In genomic region chr8:83995973-83996372, GRCm38 (mm10) we compare ENCODE assay signal across 8 mouse cellular contexts. TPM values are rescaled to one million over a fixed set of nuclear protein-coding genes. Genes with fewer than 3 reads are reported as not detected.
DNase-seq lines count a peak whose midpoint lies in the region; ATAC-seq and TF ChIP-seq lines count a peak whose summit lies in the region.

No protein-coding gene starts in this region.

- H3K9me3 ChIP-seq in embryonic facial prominence, embryonic 13.5 days, result no peaks in the 10 kb centered on the region
- no peaks in the 10 kb centered on the region for H3K9me3 ChIP-seq in hindbrain, embryonic 13.5 days
- no peaks in the 10 kb centered on the region for H3K9me3 ChIP-seq in midbrain, embryonic 14.5 days (ENCODE audit: control insufficient read depth, low read length)

- H3K36me3 ChIP-seq in embryonic facial prominence, embryonic 13.5 days, result peaks cover 44% of the 10 kb centered on the region
- H3K36me3 ChIP-seq in hindbrain, embryonic 13.5 days, result peaks cover 44% of the 10 kb centered on the region
- peaks cover 43% of the 10 kb centered on the region for H3K36me3 ChIP-seq in midbrain, embryonic 14.5 days (ENCODE audit: control insufficient read depth, insufficient read depth, low read length)

- H3K9ac ChIP-seq in embryonic facial prominence, embryonic 13.5 days, result peak overlapping the region; percentile 89
- H3K9ac ChIP-seq in hindbrain, embryonic 13.5 days, result peak overlapping the region; percentile 90; the same call in 1 of the 2 replicates
- H3K9ac ChIP-seq in midbrain, embryonic 14.5 days (replicated peaks; ENCODE audit: low read length), result 0 out of 2 replicates have a peak overlapping the region, but pooled peaks have one; percentile 67

- H3K4me2 ChIP-seq in embryonic facial prominence, embryonic 13.5 days, result peak overlapping the region; percentile 86
- peak overlapping the region; percentile 76 for H3K4me2 ChIP-seq in hindbrain, embryonic 13.5 days
- peak overlapping the region; percentile 77 for H3K4me2 ChIP-seq in midbrain, embryonic 14.5 days (ENCODE audit: low read length)

- 14% methylated on average over 12 of the region's 12 CpGs for WGBS in embryonic facial prominence, embryonic 13.5 days
- 17% methylated on average over 12 of the region's 12 CpGs for WGBS in hindbrain, embryonic 13.5 days
- 9% methylated on average over 12 of the region's 12 CpGs for WGBS in midbrain, embryonic 14.5 days

- H3K27ac ChIP-seq in layer of hippocampus, adult 2 months, result peak overlapping the region; percentile 93
- peak overlapping the region; percentile 99 for H3K27ac ChIP-seq in embryonic facial prominence, embryonic 13.5 days
- H3K27ac ChIP-seq in hindbrain, embryonic 13.5 days, result peak overlapping the region; percentile 97; the same call in 1 of the 2 replicates
- H3K27ac ChIP-seq in midbrain, embryonic 14.5 days (replicated peaks; ENCODE audit: low read depth, low read length), result no peak overlapping the region

- H3K4me3 ChIP-seq in layer of hippocampus, adult 2 months, result peak overlapping the region; percentile 66
- peak overlapping the region; percentile 82 for H3K4me3 ChIP-seq in embryonic facial prominence, embryonic 13.5 days
- H3K4me3 ChIP-seq in hindbrain, embryonic 13.5 days, result peak overlapping the region; percentile 76; the same call in 1 of the 2 replicates
- H3K4me3 ChIP-seq in midbrain, embryonic 14.5 days (replicated peaks; ENCODE audit: low read depth, low read length), result peak overlapping the region; percentile 69; the same call in 1 of the 2 replicates

- H3K27me3 ChIP-seq in embryonic facial prominence, embryonic 13.5 days, result no peaks in the 10 kb centered on the region
- H3K27me3 ChIP-seq in hindbrain, embryonic 13.5 days, result peaks cover 16% of the 10 kb centered on the region
- H3K27me3 ChIP-seq in midbrain, embryonic 14.5 days (ENCODE audit: control insufficient read depth, insufficient read depth, low read length), result peaks cover 7% of the 10 kb centered on the region; the same call in 1 of the 2 replicates

- no peak for TF ChIP-seq CTCF in layer of hippocampus, adult 2 months (conservative IDR thresholded peaks at IDR 0.05)

- peaks cover 26% of the 10 kb centered on the region for H3K4me1 ChIP-seq in embryonic facial prominence, embryonic 13.5 days
- H3K4me1 ChIP-seq in hindbrain, embryonic 13.5 days (replicated peaks), result peaks cover 27% of the 10 kb centered on the region
- peaks cover 13% of the 10 kb centered on the region for H3K4me1 ChIP-seq in midbrain, embryonic 14.5 days (ENCODE audit: control insufficient read depth, insufficient read depth, low read length)

- ATAC-seq in embryonic facial prominence, embryonic 13.5 days (ENCODE audit: insufficient number of reproducible peaks, insufficient read depth, low FRiP score, low TSS enrichment, low read depth), result no peak
- ATAC-seq in hindbrain, embryonic 13.5 days (ENCODE audit: low FRiP score), result peak; percentile 25
- ATAC-seq in midbrain, embryonic 14.5 days (ENCODE audit: low FRiP score, low TSS enrichment), result no peak

- DNase-seq in layer of hippocampus, adult 2 months (ENCODE audit: low spot score in 2 of 2), result no peak
- no peak for DNase-seq in layer of hippocampus, postnatal 10 days (ENCODE audit: low spot score in 2 of 2)
- no peak for DNase-seq in midbrain, embryonic 14.5 days
- no peak for DNase-seq in thymus, postnatal 36 days
- no peak for DNase-seq in left cerebral cortex, adult 11 months (ENCODE audit: low spot score)
- no peak for DNase-seq in MN1 (ENCODE audit: low spot score)

RNA-seq across cellular contexts. Expression of gene Samd1, which starts 1.5 kb away (rescaled TPM):
- total RNA-seq in layer of hippocampus, adult 2 months (2021), result 10 to 100 TPM; 40.7 to 41.2 TPM
- total RNA-seq in layer of hippocampus, postnatal 10 days (2021), result 10 to 100 TPM; 54.1 to 56.4 TPM
- 14.5 and 15.8 TPM in 2 replicates for polyA plus RNA-seq in embryonic facial prominence, embryonic 13.5 days (2015; fragmentation: Nextera tagmentation; extraction: Ambion mirVana)
- 8.2 and 9.3 TPM in 2 replicates for polyA plus RNA-seq in hindbrain, embryonic 13.5 days (2015; fragmentation: Nextera tagmentation; extraction: Ambion mirVana)
- 10.5 and 14.2 TPM in 2 replicates for polyA plus RNA-seq in midbrain, embryonic 14.5 days (2014; fragmentation: Nextera tagmentation; extraction: Ambion mirVana)

RNA-seq across cellular contexts. Expression of gene 1700067K01Rik, which starts 5.3 kb away (rescaled TPM):
- total RNA-seq in layer of hippocampus, adult 2 months (2021), result under 1 TPM; 0.66 to 0.82 TPM
- total RNA-seq in layer of hippocampus, postnatal 10 days (2021), result under 1 TPM; 0.49 to 0.66 TPM
- polyA plus RNA-seq in embryonic facial prominence, embryonic 13.5 days (2015; fragmentation: Nextera tagmentation; extraction: Ambion mirVana), result 0.73 and 1.6 TPM in 2 replicates
- polyA plus RNA-seq in hindbrain, embryonic 13.5 days (2015; fragmentation: Nextera tagmentation; extraction: Ambion mirVana), result 0.65 and 0.71 TPM in 2 replicates
- polyA plus RNA-seq in midbrain, embryonic 14.5 days (2014; fragmentation: Nextera tagmentation; extraction: Ambion mirVana), result 0.53 and 0.89 TPM in 2 replicates

RNA-seq across cellular contexts. Expression of gene 2210011C24Rik, which starts 16.0 kb away (rescaled TPM):
- 1 to 10 TPM in 1 of 2 experiments, not detected in 1; 1.1 TPM for total RNA-seq in layer of hippocampus, adult 2 months (2021)
- total RNA-seq in layer of hippocampus, postnatal 10 days (2021), result not detected
- polyA plus RNA-seq in embryonic facial prominence, embryonic 13.5 days (2015; fragmentation: Nextera tagmentation; extraction: Ambion mirVana), result 0.59 TPM in 1 of 2 replicates, not detected in the other
- polyA plus RNA-seq in hindbrain, embryonic 13.5 days (2015; fragmentation: Nextera tagmentation; extraction: Ambion mirVana), result 0.68 TPM in 1 of 2 replicates, not detected in the other
- polyA plus RNA-seq in midbrain, embryonic 14.5 days (2014; fragmentation: Nextera tagmentation; extraction: Ambion mirVana), result 0.94 TPM in 1 of 2 replicates, not detected in the other

RNA-seq across cellular contexts. Expression of gene Prkaca, which starts 23.2 kb away (rescaled TPM):
- total RNA-seq in layer of hippocampus, adult 2 months (2021), result 100 to 1,000 TPM; 256 to 257 TPM
- total RNA-seq in layer of hippocampus, postnatal 10 days (2021), result 100 to 1,000 TPM; 240 to 254 TPM
- 148 and 159 TPM in 2 replicates for polyA plus RNA-seq in embryonic facial prominence, embryonic 13.5 days (2015; fragmentation: Nextera tagmentation; extraction: Ambion mirVana)
- 188 and 191 TPM in 2 replicates for polyA plus RNA-seq in hindbrain, embryonic 13.5 days (2015; fragmentation: Nextera tagmentation; extraction: Ambion mirVana)
- polyA plus RNA-seq in midbrain, embryonic 14.5 days (2014; fragmentation: Nextera tagmentation; extraction: Ambion mirVana), result 181 and 207 TPM in 2 replicates

RNA-seq across cellular contexts. Expression of gene Palm3, which starts 25.3 kb away (rescaled TPM):
- total RNA-seq in layer of hippocampus, adult 2 months (2021), result 1 to 10 TPM; 2.8 TPM
- 10 to 100 TPM; 11.2 to 13.5 TPM for total RNA-seq in layer of hippocampus, postnatal 10 days (2021)
- polyA plus RNA-seq in embryonic facial prominence, embryonic 13.5 days (2015; fragmentation: Nextera tagmentation; extraction: Ambion mirVana), result 6.9 and 8.5 TPM in 2 replicates
- 5.9 and 6.8 TPM in 2 replicates for polyA plus RNA-seq in hindbrain, embryonic 13.5 days (2015; fragmentation: Nextera tagmentation; extraction: Ambion mirVana)
- polyA plus RNA-seq in midbrain, embryonic 14.5 days (2014; fragmentation: Nextera tagmentation; extraction: Ambion mirVana), result 0.65 and 0.87 TPM in 2 replicates
